Mouse (Mus musculus) layer of hippocampus, postnatal 36 days (tissue): ENCODE measurements at regions not wholly inside any gene's neighbourhood (a gene's known extent, or its start where the extent isn't known, plus 50 kb on each side); places are given as distances from the start of the nearest gene placed in this dataset.
A peak's percentile ranks its signal among the peaks of the same experiment; 100 is the strongest.
"Not testable (repeated sequence)": the region's sequence is repeated elsewhere in the genome, so short reads cannot be mapped to it uniquely, and the experiment has no call there.

ENCODE experiments used
- DNase-seq, 2 experiments: peaks; one replicate each; pipeline ENCODE4 v3.0.0; 2022

DNA sequence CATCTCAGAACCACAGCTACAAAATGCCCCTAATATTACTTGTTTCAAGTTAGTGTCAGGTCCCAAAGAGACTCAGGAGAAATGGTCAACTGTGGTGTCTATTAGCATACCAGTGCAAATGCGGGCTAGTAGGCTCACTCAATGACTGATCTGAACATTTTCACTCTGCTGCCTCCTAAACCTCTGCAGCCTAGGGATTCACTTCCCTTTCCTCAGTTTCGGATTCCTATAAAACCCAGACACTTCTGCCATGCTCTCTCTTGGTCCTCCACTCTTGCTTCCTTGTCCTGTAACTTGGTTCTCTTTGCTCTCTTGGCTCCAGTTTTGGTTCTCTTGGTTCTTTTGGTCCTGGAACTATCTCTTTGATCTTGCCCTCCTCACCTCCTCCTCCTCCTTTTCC is 206.3 kb upstream of the Spef2 start:
- no peak for DNase-seq

DNA sequence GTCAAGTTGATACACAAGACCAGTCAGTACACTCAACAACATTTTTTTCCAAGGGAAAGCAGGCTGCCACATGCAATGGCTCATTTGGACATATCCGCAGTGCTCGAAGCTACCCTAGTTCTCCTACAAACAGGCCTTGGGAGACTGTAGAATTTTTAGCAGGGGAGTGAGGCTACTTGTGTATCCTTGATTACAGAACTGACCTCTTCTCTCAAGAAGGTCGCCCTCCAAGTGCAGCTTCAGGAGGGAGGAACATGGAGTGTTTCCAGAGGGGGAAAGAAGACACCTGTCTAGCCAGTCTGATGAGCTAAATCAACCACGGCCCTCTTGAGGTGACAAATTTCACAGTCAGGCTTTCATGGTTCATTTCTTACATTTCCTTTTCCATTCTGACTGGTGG is 202.0 kb upstream of the Prlr start:
- no peak for DNase-seq

DNA sequence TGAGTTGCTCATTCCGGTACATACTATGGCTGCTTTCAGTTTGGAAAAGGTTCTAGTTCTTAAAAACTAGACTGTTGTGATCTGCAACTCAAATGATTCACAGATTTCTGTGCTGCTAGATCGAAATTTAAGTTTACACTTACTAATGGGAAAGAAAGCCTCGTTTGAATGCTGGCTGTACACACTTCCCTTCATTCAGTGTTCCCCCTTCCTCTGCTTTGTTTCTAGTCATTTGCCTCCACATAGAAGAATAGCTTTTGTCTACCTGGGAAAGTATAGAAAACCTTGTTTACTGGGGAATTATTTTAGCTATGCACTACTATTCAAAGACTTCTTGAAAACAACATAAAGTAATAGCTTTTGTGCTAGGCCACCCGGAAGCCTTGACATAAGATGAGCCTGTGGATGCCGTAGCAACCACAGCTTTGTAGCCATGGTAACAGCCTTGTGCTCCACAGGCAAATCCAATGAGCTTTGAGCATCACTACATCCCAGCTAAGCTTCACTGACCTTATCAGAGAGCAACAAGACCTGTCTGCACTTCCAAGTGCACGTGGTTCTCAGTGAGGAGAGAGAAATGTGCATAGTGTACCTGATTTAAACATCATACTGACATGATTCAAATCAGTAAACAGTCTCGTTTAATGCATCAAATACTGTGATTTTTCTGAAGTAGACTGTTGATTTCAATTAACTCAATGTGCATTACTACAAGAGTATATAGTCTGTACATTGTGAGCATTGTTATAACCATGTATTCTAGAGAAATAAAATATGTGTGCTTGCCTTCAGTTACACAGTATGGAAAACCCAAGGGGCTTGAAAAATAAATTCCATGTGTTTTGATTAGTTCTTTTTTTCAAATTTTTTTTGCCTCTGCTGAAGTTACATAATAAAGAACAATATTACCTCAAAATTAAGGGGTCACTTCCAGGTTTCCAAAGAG is 165.5 kb upstream of the Prlr start:
- peak; percentile 4 for DNase-seq

DNA sequence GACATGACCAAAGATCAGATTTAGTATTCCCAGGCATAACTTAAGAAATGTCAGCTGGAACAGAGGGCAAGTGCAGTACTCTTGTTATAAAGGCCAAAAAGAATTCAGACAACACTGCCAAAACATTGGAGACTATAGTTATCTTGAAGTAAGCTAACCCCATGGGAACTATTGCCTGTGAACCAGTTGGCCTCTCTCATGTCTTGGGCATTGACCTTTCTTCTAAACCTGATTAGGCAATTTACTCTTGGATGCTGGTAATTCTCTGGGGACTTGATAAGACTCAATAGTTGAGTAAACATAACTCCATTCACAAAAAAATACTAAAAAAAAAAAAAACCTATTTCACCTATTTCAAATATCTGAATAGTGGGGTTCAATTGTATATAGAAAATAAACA is 159.8 kb upstream of the Prlr start:
- DNase-seq, result no peak

DNA sequence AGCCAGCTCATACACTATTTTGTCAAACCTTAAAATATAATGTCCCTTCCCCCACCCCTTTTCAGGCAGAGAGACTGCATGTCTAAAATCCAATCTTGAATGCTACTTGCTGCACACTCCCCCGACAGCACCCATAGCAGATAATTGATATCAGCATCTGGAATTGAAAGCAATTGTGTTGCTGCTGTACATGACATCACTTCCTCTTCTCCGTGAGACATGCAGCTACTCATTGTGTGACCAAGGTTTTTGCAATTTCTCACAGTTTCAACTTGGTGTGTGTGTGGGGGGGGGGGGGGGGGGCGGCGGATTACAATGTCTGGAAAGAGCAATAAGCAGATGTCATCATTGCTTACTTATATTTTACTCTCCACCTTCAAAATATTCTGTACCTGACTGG is 147.1 kb upstream of the Prlr start:
- no peak for DNase-seq

DNA sequence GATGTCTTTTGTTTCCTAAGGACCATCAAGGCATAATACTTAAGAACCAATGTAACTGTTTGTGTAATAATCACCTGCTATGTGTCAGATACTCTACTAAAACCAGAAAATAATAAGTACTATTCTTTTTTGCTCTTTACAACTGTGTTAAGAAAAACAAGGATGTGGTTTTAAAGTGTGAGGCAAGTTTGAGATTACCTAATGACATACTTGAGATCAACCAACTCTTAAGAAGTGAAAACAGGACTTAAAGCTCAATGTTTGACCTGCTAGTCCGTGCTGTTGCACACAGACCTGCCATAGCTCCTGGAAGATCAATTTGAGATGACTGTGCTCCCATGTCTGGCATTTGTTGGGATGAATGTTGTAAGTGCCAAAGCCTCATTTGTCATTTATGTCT is 141.5 kb upstream of the Prlr start:
- no peak for DNase-seq

DNA sequence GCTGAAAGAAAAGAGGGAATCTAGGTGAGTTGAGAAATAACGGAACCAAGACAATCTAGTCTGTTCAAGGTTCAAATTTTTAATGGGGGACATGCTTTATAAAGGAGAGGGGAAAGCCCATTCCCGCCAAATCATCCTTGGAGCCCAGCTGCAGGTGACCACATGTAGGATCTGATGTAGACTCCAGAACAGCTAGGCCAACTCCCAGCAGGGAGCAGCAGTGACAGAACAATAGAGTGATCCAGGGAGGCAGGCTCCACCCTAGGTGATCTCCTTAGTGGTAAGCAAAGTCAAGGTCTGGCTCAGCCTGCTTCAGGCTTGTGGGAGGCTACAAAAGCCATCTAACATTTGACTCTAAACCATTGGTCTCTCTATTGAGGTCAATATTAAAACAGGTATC is 140.5 kb upstream of the Prlr start:
- not testable (repeated sequence) for DNase-seq

DNA sequence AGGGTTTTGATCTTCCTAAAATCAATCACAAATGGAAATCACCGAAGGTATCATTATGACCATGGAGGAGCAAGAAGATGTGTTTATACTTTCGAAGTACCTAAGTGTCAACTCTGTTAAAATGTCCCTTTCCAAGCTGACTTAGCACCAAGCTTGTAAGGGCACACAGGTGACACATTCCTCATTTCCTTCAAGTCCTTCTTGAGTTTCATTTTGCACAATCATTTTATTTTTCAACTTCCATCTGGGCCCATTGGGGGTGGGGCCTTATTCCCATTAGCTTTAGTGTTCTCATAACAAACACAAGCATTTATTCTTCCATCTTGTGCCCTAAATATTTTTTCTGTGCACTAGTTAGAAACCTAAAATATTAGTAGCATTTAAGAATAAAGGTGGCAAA is 103.5 kb upstream of the Prlr start:
- no peak for DNase-seq

DNA sequence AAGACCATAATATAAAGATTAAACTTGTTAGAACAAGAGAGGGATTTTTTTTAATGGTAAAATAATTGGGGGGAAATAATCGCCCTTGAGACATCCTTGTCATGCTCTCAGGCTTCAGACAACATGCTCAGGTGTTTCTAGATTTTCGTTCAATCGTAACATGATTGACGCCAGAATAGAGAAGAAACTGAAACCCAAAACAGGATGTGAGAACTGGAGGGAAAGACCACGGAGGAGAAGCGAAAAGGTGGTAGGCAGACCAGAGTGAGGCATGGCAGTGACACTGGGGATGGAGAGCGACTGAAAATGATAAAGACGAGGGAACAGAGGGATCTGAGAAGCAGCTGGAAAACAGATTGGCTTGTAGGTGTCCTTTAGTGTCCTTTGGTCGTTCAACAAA is 102.1 kb upstream of the Prlr start:
- DNase-seq, result no peak

DNA sequence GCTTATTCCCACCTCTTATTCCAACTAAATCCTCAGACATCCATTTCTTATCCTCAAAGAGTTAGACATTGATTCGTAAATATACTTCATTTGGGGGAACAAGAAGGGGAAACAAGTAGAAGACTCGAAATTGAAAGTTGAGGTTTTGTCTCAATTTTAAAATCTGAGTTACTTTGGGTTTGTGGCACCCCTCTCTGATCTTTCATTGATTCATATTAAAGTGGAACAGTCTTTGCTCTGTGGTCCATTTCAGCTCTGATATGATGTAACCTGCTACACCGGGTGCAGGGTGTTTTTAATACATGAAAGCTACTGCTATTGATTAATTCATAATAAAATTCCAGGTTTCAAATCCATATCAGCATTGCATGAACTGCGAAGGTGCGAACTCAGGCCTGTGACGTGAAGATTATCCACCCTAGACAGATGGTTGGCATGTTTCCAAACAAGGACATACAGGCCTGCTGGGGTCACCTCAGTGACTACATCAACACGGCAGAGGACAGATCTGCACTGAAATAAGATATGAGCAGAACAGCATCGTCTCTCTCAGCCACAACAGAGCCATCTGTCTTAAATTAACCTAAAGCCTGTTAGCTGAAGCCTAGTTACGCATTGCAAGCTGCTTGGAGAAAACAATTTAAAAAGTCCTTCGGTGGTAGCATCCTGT is 101.5 kb upstream of the Prlr start:
- no peak for DNase-seq

DNA sequence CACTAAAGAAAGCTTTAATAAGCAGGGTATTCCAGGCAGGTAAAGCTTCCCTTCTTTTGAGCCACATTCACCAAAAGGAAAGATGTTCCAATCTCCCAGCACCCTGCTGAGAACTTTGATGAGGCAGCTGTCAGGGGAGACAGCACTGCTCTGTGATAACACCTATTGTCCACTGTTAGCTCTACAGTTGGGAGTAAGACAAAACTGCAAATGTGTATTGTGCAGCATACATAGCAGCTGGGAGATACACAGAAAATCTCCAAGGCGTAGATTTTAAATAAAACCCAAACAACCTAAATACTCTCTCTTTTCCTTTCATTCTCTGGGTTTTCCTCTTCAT is 101.0 kb upstream of the Prlr start:
- DNase-seq, result no peak

DNA sequence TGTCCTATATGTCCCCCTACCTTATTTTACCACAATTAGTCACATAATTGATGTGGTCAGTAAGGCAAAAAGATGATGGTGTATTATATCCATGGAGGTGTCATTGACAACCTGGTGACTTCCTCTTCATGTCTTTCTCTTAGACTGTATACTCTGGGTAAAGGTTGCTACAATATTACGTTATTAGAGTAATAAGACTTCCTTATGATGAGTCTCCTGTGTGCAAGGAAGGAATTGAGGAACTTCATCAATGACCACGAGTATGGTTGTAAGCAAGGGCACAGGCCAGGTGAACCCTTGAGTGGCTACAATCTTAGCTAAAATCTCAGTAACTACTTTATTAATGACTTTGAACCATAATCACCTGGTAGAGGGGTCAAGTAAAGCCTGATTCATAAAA is 98.6 kb upstream of the Prlr start:
- no peak for DNase-seq

DNA sequence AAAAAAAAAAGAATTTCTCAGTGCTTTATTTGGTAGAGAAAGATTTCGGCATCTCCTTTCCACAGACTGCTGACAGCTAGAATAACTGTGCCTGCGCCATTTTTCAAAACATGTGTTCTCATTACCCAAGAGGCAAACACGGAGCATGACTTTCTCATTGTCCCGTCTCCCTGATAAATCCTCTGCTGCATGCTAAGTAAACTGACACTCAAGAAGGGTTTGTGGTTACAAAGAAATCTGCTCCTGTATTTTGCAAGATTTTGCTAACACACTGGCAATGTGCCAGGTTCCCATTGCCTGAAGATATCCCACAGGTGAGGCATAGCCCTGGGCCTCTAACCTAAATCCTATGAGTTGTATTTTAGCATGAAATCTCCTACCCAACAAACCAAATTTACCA is 97.5 kb upstream of the Prlr start:
- DNase-seq, result no peak

DNA sequence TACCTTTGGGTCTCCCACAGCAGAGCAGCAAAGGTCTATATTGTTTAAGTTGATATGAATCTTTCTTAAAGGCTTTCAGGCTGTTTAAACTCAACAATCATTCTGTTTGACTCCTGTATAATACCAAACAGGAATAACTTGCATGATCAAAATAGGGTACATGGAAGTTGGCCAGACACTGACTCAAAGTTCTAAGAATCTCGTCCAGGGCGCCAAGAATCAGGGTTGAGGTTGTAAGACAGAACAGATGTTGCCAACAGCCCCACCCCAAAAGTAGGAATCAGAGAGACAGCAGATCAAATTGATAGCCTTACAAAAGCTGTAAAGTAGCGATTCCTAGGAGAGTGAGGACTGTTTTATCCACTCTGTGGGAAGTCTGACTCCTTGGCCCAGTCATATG is 88.3 kb upstream of the Prlr start:
- DNase-seq, result no peak

DNA sequence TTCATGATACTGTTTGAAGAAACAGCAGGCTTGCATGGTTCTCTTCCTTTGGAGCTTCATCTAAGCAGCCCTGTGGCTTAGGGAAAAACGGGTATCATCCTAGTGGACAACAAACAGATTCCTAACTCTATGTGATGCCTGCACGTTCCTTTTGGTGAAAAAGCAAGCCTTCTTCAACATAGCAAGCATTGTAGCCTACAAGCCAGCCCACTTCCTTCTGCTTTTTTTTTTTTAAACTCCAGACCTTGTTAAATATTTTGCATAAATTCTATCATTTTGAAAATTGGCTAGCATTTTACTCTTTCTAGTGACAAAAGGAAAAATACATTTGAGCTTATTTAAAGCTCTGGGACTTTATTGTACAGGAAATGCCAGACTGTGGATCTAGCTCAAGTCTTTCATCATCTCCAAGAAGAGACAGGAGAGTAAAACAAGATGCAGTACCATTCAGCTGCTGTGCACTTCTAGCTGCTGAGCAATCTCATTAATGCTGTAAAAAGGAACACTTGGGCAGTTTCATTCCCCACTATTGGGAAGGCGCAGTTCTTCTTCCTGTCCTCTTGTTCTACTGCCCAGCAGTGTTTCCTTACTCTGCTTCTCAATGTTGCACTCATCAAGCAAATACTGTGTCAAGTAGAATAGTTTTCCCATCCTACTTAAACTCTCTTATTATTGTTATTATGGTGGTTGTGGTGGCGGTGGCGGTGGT is 86.5 kb upstream of the Prlr start:
- no peak for DNase-seq

DNA sequence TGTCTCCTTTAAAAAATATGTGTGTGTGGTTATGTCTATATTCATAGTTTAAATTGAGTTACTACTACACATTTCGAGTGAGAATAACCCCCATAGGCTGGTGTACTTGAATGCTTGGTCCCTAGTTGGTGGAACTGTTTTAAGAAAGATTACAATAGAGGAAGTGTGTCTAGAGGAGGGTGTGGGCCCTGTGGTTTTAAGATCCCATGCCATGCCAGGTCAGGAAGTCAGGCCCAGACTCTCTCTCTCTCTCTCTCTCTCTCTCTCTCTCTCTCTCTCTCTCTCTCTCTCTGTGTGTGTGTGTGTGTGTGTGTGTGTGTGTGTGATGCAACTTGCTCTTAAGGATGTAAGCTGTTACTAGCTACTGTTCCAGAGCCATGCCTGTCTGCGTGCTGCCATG is 73.7 kb upstream of the Prlr start:
- DNase-seq, result no peak

DNA sequence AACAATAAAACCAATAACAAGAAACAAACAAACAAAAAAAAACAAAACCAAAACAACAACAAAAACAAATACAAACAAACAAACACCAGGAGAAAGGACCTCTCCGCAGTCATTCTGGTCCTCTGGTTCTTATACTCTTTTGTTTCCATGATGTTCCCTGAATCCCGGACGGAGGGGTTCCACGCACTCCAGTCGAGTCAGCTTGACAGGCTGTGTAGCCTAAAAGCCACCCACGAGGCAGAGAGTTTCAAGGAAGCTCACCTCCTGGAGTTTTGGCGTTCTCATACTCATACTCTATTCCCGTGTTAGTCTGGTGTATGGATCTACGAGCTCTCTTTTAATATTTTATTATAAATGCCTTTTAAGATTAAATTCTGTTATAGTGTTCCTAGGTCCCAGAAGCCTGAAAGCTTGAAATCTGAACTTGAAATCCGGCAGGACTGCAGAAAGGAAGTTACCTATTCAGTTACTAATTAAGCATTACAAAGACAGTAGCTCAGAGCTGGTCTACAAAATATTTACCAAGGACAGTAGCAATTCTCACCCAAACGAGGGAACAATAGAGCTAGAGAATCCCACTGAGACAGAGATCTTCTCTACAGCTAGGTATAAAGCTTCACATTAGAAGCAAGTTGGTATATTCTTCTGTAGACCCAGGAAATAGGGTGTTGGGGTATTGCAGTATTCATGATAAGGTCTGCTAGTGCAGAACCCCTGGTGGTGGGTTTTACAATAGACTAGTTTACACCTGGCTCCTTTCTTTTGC is 71.6 kb upstream of the Prlr start:
- DNase-seq, result not testable (repeated sequence)

DNA sequence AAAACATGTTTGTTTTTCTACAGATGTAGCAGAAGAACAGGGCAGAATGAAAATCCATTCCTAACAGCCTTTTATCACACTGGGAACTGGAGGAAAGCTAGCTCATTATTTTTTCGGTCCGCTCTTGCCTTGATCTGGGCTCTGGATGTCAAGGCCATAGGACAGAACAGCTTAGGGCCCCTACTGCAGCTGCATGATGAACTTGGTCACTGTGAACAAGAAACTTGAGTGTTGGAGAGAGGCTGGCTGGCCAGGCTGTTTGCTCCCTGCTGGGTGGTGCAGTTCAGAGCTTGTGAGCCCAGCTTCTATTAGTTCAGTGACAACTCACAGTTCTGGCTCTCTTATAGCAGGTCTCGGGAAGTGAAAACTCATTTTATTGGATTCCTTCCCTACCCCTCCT is 70.2 kb upstream of the Prlr start:
- no peak for DNase-seq
